Mouse (Mus musculus) E14TG2a.4 (cell line): Measurements from ENCODE around the gene 1110017D15Rik.

ENCODE experiments used
- H3K27me3 ChIP-seq: 2 replicates; pipeline ENCODE4 v1.6.1; 2014; ENCODE audit warnings: low read length, control low read depth; ENCODE audit not compliant: insufficient read depth
- H3K36me3 ChIP-seq: 2 replicates; pipeline ENCODE4 v1.6.1; 2014; ENCODE audit warnings: low read length, control low read depth; ENCODE audit not compliant: insufficient read depth
- H3K4me1 ChIP-seq: replicated peaks from 2 replicates; pipeline ENCODE4 v1.6.1; 2014; ENCODE audit warnings: low read depth, low read length, control low read depth
- H3K4me3 ChIP-seq: replicated peaks from 2 replicates; pipeline ENCODE4 v1.5.1; 2014; ENCODE audit warnings: mild to moderate bottlenecking, low read length
- H3K9me3 ChIP-seq: 2 replicates; pipeline ENCODE4 v1.6.1; 2014; ENCODE audit warnings: low read length, control low read depth
- CTCF ChIP-seq: conservative IDR thresholded peaks from 2 replicates; pipeline ENCODE4 v1.5.1; 2014; ENCODE audit warnings: low read length
- NANOG ChIP-seq: IDR thresholded peaks from 2 replicates; pipeline ENCODE4 v1.6.1; 2014; ENCODE audit warnings: borderline replicate concordance, low read length, mixed read lengths
- POU5F1 ChIP-seq: IDR thresholded peaks from 2 replicates; pipeline ENCODE4 v1.6.1; 2014; ENCODE audit warnings: low read length, borderline replicate concordance

Gene 1110017D15Rik

DNA sequence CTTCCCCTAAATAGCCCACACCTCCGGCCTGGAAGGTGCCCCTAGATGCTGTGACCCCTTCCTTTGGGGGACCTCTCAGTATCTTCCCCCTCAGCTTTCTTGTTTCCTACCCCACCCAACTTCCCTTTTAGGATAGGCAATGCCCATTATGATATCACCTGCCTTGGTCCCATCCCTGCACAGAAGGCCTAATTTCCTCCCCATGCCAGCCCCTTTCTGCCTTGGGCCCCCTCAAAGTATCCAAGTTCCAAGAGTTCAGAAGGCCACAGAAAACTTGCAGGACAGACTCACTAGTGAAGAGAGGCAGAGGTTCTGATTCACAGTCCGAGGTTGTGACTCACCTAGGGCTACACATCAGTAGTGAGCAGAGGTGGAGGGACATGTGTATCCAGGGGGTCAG is at the start of gene 1110017D15Rik:
TSS of gene 1110017D15Rik (minus strand) at position 101 of the 400 bp plus-strand sequence.
- TF ChIP-seq POU5F1 (no peak), NANOG (no peak), CTCF (no peak)
- H3K27me3 ChIP-seq = peaks cover 61% of the 10 kb centered on the region
- H3K36me3 ChIP-seq = no peaks in the 10 kb centered on the region
- peaks cover 27% of the 10 kb centered on the region for H3K4me1 ChIP-seq
- H3K9me3 ChIP-seq = no peaks in the 10 kb centered on the region
- H3K4me3 ChIP-seq = no peak within 1 kb of the TSS

DNA sequence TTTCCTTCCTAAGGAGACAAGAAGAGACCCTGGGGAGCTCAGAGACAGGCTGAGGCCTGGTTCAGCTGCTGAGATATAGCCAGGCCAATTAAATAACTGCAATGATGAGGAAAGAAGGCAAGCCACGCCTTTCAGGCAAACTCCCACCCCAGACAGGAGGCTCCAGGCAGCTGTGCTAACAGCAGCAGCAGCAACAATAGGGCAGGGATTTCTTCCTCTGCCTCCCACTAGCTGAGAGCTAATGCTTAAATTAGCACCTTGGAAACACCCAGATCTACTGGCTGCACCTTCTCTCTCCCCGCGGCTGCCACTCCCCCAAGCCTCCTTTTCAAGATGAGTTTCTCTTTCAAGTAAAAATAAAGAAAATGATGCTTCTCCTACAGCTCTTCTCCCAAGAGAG is 49.0 kb upstream of the 1110017D15Rik start:
- H3K4me3 ChIP-seq = no peak overlapping the region
- peaks cover 35% of the 10 kb centered on the region for H3K27me3 ChIP-seq
- H3K9me3 ChIP-seq = no peaks in the 10 kb centered on the region
- H3K4me1 ChIP-seq = peaks cover 28% of the 10 kb centered on the region
- H3K36me3 ChIP-seq = no peaks in the 10 kb centered on the region
- TF ChIP-seq CTCF (no peak), NANOG (no peak), POU5F1 (no peak)

DNA sequence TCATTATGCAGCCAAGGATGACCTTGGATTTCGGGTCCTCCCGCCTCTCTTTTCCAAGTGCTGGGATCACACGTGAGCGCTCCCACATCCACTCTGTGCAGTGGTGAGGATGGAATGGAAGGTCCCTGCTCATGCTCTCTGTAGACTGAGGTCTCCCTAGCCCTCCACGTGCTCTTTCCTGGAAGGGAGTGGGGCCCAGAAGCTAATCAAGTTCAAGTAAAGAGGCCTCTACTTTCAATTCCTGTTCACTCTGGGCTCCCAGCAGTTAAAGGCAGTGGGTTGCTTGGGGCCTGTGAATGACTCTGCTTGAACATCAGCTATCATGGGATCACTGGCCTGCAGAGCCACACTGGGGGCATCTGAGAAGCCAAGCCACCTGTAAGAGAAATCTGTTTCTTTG is 46.2 kb upstream of the 1110017D15Rik start:
- no peaks in the 10 kb centered on the region for H3K36me3 ChIP-seq
- no peak for TF ChIP-seq CTCF
- no peak for TF ChIP-seq POU5F1
- TF ChIP-seq NANOG = no peak
- H3K9me3 ChIP-seq = no peaks in the 10 kb centered on the region
- H3K27me3 ChIP-seq = peaks cover 16% of the 10 kb centered on the region
- no peak overlapping the region for H3K4me3 ChIP-seq
- peaks cover 16% of the 10 kb centered on the region for H3K4me1 ChIP-seq

DNA sequence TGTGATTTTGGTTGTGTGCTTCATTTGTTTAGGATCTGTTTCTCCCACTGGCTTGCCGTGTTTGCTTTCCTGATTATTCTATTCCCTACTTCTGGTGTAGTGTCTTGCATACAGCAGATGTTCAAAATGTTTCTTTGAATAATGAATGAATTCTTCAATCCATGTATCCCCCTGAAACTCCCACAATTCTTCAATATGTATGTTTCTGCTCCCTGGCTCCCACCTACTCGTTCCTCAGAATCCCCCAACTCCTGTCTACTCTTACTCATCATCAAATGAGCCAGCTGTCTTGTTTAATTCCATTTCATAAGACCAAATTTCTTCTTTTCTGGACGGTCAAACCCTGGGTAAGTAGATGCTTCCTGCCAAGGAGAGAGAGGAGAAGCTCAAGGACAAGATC is 40.0 kb upstream of the 1110017D15Rik start:
- Histone ChIP-seq H3K27me3 (no peaks in the 10 kb centered on the region), H3K36me3 (no peaks in the 10 kb centered on the region), H3K9me3 (no peaks in the 10 kb centered on the region), H3K4me1 (peaks cover 16% of the 10 kb centered on the region), H3K4me3 (no peak overlapping the region)
- TF ChIP-seq POU5F1 (no peak), CTCF (no peak)

DNA sequence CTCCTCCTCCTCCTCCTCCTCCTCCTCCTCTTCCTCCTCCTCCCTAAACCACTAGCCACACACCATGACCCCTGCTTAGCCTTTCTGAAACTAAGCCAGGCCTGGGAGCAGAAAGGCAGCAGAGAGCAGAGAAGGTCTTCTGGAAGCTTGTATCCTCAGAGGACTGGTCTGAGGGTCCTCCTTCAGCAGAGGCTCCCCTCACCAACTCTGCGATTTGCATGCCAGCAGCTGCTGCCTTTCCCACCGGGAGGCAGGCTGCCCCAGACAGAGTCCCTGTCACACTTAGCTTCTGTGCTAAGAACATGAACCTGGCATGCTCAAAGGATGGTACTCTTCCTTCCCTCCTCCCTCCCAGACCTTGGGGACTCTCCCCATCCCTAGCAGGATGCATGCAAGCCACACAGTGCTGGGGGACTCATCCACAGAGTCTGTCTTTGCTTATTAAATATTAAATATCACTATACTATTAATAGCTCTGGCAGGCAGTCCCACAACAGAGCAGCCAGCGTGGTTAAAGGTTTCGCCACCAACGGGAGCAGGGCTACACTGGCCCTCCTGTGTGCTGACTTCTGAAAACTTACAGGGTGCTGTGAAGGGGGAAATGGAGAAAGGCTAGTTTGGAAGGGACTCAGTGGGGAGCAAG is 39.3 kb upstream of the 1110017D15Rik start:
- Histone ChIP-seq H3K4me3 (no peak overlapping the region), H3K36me3 (no peaks in the 10 kb centered on the region), H3K9me3 (no peaks in the 10 kb centered on the region), H3K27me3 (no peaks in the 10 kb centered on the region), H3K4me1 (peaks cover 16% of the 10 kb centered on the region)
- TF ChIP-seq POU5F1 (no peak), CTCF (no peak), NANOG (no peak)

DNA sequence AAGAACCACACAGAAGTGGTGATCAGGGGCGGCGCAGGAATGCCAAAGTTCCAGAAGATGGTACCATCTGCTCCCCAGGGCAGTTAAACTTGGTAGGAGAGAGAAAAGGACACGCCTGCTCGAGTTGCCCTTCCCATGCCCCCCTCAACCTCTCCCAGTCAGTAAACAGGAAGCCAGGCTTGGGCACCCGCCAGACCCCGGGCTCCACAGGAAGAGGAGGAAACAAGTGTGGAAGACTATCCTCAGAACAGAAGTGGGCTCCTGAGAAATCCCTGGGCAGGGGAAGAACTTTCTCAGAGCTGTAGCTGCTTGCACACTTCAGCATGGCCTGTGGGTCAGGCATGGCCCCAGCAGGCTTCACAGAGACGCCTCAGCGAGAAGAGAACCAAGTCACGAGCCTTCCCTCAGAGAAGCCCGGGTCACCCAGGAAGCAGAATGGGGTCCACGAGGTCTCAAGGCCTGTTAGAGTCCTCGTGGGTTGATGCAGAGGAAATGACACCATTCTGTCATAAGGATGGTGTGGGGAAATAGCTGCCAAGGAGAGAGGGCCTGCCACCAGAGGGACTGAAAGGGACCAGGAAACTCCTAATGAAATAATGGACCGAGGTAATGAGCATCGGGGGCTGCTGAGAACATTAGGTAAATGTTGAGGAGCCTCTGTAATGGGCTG is 38.0 kb upstream of the 1110017D15Rik start:
- Histone ChIP-seq H3K36me3 (no peaks in the 10 kb centered on the region), H3K9me3 (no peaks in the 10 kb centered on the region), H3K27me3 (no peaks in the 10 kb centered on the region), H3K4me1 (peaks cover 16% of the 10 kb centered on the region), H3K4me3 (no peak overlapping the region)
- TF ChIP-seq NANOG (no peak), POU5F1 (no peak), CTCF (no peak)

DNA sequence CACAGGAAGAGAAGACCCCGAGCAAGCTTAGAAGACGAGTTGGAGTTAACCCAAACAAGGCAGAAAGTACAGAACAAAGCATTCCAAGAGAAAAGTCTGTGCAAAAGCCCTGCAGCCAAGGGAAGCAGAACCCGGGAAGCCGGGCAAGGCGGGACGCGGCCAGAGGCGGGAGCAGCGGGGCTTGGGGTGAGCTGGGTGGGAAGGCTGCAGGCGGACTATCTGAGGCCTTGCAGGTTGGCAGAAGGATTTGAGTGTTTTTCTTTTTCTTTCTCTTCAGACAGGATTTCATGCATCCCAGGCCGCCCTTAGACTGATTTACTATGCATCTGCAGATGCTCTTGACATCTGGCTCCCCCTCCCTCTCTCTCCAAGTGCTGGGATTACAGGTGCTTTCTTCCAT is 36.0 kb upstream of the 1110017D15Rik start:
- H3K36me3 ChIP-seq = no peaks in the 10 kb centered on the region
- H3K4me3 ChIP-seq = no peak overlapping the region
- TF ChIP-seq NANOG (no peak), POU5F1 (no peak), CTCF (no peak)

DNA sequence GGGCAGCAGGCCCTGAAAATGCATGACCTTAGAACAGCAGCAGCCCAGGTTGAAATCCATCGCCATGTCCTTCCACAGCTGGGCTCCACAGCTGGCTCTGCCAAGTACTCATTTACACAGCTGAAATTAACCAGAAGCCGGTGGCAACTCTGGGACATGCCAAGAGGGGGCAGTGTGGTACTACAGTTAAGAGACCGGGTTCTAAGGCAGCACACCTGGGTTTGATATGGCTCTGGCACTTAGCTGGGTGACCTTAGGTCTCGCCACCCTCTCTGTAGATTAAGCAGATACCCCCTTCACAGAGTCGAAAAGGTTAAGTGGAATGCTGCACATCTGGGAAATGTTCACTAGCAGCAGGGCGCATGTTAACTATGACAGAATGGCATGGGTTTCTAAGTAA is 35.4 kb upstream of the 1110017D15Rik start:
- no peak overlapping the region for H3K4me3 ChIP-seq
- TF ChIP-seq CTCF (peak; percentile 72), POU5F1 (no peak)
- no peaks in the 10 kb centered on the region for H3K36me3 ChIP-seq
- peaks cover 16% of the 10 kb centered on the region for H3K4me1 ChIP-seq
- H3K27me3 ChIP-seq = no peaks in the 10 kb centered on the region
- no peaks in the 10 kb centered on the region for H3K9me3 ChIP-seq

More for the DNA sequence above, 36.0 kb upstream of the 1110017D15Rik start:
- Histone ChIP-seq H3K27me3 (no peaks in the 10 kb centered on the region), H3K4me1 (peaks cover 16% of the 10 kb centered on the region), H3K9me3 (no peaks in the 10 kb centered on the region)
